Mouse (Mus musculus) lung, postnatal 4 days (tissue): Measurements from ENCODE around the gene Ngf.

ENCODE experiments used
- DNase-seq, 2 experiments: peaks; one replicate each; pipeline ENCODE4 v3.0.0; 2021

The Ngf gene

DNA sequence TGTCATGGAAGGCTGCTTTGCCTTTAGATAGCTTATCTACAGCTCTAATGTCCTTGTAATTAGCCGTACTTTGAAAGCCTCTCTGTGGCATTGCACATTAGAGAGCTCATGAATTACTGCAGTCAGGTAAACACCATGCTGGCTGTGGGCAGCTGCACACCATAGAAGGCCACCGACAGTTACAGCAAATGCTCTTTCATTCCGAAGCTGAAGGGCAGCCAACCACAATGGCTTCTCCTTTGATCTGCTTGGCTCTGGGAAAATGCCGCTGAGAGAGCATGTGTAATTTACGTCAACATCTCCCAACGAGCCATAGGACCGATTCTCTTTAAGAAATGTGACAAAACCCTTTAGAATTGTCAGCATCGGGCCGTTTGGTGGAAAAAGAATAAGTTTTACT is 38.7 kb downstream of the Ngf start:
- DNase-seq, result no peak

DNA sequence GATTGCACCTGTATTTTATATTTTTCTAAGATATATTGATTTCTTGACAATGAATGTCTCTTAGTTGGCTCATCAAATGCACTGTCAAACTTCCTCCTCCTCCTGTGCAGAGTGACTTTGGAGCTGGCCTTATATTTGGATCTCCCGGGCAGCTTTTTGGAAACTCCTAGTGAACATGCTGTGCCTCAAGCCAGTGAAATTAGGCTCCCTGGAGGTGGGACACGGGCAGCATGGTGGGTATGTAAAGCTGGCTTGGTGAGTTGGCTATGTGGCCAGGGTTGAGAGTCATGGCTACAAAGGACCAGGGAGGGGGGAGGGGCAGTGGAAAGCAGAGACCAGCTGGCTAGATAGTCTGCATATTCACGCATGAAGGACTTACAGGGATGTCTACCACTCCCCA is 39.9 kb downstream of the Ngf start:
- DNase-seq, result no peak

DNA sequence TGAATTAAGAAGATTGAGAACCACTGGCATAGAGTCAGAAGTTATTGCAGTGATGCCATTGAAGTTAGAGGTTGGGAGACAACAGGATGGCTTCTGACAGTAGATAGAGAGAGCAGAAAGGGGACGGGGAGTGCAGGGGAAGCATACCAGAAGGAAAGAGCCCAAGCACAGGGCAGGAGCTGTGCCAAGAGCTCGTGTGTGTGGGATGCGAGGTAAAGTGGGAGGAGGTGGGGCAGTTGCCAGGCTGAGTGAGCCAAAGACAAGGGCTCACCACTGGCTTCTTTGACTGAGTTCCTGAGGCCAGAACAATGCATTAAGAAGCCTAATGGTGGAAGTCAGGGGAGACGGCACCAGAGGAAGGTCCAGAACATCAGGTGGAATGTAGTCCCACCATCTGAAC is 47.2 kb downstream of the Ngf start:
- DNase-seq, result no peak

DNA sequence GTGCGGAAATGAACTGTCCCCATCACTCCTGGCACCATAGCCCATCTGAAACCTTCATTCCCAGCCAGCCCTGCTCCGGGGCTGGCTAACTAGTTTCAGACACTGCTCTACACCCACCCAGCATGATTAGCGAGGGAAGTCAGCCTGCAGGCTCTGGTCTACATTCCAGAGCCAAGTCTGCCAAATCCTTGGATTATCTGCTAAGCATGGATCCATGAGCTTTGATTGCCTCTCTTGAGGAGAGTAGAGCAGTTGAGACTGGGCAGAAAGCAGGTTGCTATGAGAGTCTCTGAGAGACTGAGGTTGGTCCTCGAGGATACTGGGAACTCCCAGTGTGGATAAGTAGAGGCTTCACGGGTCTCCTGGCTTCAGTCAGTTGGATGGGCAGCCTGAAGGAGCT is 51.3 kb downstream of the Ngf start:
- no peak for DNase-seq

DNA sequence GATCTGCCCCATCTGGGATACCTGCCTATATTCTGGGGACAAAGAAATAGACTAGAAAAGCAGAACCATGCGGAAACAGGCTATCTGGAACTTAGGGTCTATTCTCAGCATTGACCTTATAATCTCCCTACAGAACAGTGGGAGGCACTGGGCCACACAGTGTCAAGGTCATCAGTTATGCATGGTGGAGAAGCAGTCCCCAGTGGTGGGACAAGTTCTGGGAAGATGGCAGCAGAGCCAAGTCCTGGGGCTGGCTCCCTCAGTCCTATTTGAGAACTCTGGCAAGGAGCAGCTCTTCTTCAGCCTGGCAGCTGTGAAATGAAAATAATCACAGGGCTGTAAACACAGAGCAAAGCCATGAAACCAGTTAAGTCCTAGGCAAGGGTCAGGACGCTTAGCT is 54.0 kb downstream of the Ngf start:
- no peak for DNase-seq

DNA sequence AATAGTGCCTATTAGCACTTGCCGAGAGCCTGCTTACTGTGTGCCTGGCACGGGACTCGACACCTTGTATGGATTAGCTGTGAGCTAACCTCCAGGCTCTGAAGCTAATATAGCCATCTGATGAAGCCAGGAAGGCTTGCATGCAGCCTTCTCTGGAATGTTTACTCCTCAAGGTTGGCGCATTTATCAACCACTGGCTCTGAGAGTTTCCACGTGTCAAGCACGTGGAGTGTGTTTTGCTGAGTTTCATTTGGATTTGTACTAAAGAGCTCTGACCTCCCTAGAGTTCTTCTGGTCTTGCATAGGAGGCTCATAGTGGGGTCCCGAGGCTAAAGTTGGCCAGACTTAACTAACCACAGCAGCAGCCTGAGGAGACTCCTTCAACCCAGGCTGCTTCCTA is 55.2 kb downstream of the Ngf start:
- no peak for DNase-seq

DNA sequence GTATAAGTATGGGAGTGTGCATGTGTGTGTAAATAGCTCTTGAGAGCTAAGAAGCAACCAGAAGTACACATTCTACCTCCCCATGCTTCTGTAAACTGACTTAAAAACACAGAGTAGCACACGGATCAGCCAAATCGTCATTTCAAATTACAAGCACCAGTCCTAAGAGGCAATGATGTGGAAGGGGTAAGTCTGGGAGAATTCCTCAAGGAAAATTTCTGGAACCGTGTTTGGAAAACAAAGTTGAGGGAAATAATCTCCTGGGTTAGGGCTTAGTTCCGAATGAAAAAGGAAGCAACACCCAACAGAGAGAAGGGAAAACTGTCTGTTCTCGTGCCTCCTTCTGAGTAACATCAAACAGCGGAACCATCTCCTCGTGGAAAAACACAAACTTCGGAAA is 56.1 kb downstream of the Ngf start:
- DNase-seq, result no peak

DNA sequence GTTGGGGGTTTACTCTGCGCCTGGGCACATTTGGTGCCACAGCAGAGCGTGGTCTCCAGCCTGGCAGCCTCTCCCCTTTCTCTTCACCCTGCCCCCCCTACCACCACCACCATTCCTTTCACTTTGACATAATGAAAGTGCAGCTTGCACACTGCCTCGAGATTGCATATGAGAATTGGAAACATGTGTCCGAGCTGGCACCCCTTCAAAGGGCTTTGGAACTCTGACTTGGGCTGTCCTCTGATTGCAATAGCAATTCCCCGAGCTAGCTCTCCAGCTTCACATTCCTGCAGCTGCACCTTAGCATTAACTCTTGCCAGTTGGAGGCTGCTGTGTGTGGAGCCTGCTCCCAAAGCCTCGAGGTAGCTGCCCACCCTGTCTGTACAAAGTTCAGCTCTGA is 56.8 kb downstream of the Ngf start:
- peak; percentile 46 to 68 for DNase-seq

DNA sequence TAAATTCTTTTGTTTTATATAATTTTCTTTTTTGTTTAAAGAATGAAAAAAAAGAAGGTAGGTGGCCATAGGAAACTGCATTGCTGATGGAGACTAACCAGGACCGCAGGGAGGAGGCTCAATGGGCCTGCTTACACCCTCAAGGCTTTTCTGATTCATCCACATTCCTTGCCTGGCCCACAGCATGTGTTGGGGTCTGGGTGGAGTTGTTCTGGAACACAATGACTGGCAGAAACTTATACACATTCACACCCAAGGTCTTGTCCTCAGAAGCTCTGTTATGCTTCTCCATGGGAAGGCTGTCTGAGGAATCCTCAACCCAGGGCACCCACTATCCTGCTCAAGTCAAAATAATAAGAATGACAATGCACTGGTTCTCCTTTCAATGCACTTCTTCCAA is 65.0 kb downstream of the Ngf start:
- DNase-seq, result no peak

DNA sequence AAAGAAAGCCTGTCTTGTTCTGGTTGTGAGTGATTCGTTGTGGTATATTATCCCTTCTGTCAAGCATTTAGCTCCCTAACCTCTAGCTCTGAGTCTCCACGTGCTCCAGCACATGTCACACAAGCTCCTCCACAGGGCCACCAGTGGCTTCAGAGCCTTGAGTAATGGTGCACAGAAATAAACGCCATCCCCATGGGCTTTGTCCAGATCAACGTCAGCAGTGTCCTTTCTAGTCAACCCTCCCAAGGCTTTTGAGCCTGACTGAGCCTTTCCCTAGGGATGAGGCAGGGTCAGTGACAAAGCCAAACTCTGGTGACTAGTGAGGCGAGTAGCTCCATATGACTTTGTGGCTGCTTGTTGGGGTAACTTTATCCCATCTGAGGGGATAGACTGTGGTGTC is 73.9 kb downstream of the Ngf start:
- DNase-seq, result no peak

DNA sequence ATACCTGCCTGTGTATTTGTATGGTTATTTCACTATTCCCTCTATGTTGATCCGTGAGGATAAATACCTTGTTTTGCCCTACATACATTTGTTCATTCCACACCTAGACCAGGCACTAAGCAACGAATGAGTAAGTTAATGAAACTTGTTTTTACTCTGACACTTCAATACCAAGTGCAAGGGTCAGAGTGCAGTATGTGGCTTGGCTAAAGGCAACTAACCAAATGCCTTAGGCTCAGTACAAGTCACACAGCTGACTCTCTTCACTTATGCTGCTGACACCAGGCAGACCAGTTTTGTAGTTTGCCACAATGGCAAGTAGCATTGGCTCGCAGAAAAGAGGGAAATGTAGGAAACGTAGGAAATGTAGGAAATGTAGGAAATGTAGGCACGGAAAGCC is 77.8 kb downstream of the Ngf start:
- no peak for DNase-seq

DNA sequence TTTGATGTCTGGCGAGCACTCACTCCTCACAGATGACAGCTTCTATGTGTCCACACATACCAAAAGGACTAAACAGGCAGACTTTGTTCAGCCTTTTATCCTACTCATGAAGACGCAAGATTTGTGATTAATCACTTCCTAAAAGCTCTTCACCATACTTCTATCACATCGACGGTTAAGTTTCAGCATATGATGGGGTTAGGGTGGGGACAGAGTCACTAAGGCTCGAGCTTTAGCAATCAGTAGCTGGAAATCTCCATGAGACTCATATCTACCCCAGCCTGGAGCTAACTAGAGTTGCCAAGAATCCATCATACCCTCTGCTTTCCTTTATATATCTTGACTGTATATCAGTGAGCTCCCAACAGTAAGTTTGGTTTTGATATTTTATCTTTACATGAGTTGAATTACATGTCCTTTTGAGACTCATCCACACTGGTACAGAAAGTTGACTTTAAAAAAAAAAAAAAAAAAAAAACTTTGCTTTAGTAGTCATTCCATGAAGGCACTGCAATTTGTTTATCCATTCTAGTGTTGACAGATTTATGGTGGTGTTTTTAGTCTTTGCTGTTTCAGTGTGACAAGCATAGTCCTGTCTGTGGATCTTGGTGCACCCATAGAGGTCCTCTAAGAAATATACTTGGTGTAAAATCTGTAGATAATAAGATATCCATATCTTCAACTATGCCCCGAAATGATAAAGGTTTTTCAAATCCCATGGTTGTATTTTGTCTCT is 84.4 kb downstream of the Ngf start:
- DNase-seq, result no peak

DNA sequence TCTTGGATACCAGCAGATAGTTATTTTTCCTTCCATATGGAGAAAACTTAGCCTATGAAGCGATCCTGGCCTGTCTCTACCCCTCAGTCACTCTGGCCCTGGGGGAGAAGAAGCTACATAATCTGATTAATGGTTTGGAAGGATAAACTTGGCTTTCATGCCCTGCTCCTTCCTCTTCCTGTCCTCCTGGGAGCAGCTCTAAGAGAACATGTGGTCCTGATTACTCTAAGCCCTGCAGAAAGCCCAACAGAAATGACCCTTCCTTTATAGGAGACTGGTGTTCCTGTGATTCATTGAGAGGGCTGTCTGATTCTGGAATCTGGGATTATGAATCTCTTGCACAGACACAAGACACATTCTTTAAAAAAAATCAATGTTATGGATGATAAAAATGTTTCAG is 86.4 kb downstream of the Ngf start:
- no peak for DNase-seq

DNA sequence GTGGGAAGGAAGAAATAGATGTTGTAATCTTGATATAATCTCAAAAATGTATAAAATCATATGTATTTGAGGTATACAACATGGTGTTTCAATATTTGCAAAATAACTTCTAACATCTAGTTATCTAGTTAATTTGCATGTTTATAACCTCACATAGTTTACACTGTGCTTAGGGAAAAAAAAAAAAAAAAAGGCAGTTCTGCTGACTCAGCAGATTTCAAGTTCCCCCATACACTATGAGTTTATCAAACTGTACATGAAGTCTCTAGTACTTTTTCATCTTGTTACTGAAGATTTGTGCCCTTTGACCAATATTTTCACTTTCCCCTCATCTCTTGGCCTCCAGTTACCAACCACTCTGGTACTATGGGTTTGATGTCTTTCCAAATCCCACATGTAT is 86.9 kb downstream of the Ngf start:
- no peak for DNase-seq
